Mouse (Mus musculus) hindbrain, embryonic 14.5 days (tissue): ENCODE measurements around the gene Syngr1. TPM values are rescaled to one million over a fixed set of nuclear protein-coding genes. Genes with fewer than 3 reads are reported as not detected.

Source experiments
- ATAC-seq: fragments of 200-750 bp; cut with Nextera tagmentation; 2 replicates; pipeline ENCODE4 v1.8.0; 2017; ENCODE audit warnings: moderate number of reproducible peaks, mild to moderate bottlenecking, moderate TSS enrichment, moderate library complexity; ENCODE audit not compliant: low FRiP score
- DNase-seq: peaks from one replicate; pipeline ENCODE4 v3.0.0-alpha.2; 2015; ENCODE audit warnings: low spot score
- H3K27ac ChIP-seq: fragments of 300-500 bp; sonication (generic); 2 replicates; pipeline ENCODE4 v1.5.1; 2014; ENCODE audit warnings: mild to moderate bottlenecking, moderate library complexity
- H3K27me3 ChIP-seq: fragments of 300-500 bp; sonication (generic); 2 replicates; pipeline ENCODE4 v1.6.1; 2014; ENCODE audit warnings: mild to moderate bottlenecking, low read length, mixed read lengths; ENCODE audit not compliant: control insufficient read depth, insufficient read depth
- H3K36me3 ChIP-seq: fragments of 300-500 bp; sonication (generic); replicated peaks from 2 replicates; pipeline ENCODE4 v1.6.1; 2014; ENCODE audit not compliant: control insufficient read depth, insufficient read depth
- H3K4me1 ChIP-seq: fragments of 300-500 bp; sonication (generic); replicated peaks from 2 replicates; pipeline ENCODE4 v1.6.1; 2014; ENCODE audit warnings: antibody characterized with exemption, low read length, mixed read lengths; ENCODE audit not compliant: control insufficient read depth, insufficient read depth
- H3K4me2 ChIP-seq: fragments of 300-500 bp; sonication (generic); replicated peaks from 2 replicates; pipeline ENCODE4 v1.6.1; 2014; ENCODE audit warnings: mild to moderate bottlenecking, moderate library complexity
- H3K4me3 ChIP-seq: fragments of 300-500 bp; sonication (generic); replicated peaks from 2 replicates; pipeline ENCODE4 v1.5.1; 2014; ENCODE audit warnings: mild to moderate bottlenecking, low read length
- H3K9ac ChIP-seq: fragments of 300-500 bp; sonication (generic); 2 replicates; pipeline ENCODE4 v1.6.1; 2014
- H3K9me3 ChIP-seq: fragments of 300-500 bp; sonication (generic); 2 replicates; pipeline ENCODE4 v1.6.1; 2016; ENCODE audit warnings: low read length; ENCODE audit not compliant: control insufficient read depth
- WGBS: fragments of 180-500 bp; shearing (Covaris S2); extraction: QIAGEN DNeasy Blood & Tissue Kit; methylation state at CpG from one replicate; pipeline ENCODE4 v1.1.7; 2014; 5-methylcytosine and 5-hydroxymethylcytosine counted together
- polyA plus RNA-seq: library from polyadenylated mRNA; unstranded; fragments of >200 nt; fragmentation: Nextera tagmentation; extraction: Ambion mirVana; gene quantifications from 2 replicates; pipeline ENCODE4 v1.2.1, GENCODE M21; 2014

The Syngr1 gene
- polyA plus RNA-seq, 1 experiment from 2014 or later, result 37.0 TPM

GRCm38 (mm10) chr15:80143760-80144159 is 52.6 kb downstream of the Syngr1 start:
- DNase-seq, result no peak
- no peak overlapping the region for H3K4me2 ChIP-seq
- ATAC-seq, result no peak
- H3K9ac ChIP-seq, result no peak overlapping the region
- H3K27me3 ChIP-seq, result no peaks in the 10 kb centered on the region
- H3K4me3 ChIP-seq, result no peak overlapping the region
- H3K27ac ChIP-seq, result no peak overlapping the region
- peaks cover 24% of the 10 kb centered on the region; the same call in 1 of the 2 replicates for H3K36me3 ChIP-seq
- WGBS, result 95% methylated on average over 6 of the region's 6 CpGs
- H3K4me1 ChIP-seq, result no peaks in the 10 kb centered on the region; the same call in 1 of the 2 replicates
- H3K9me3 ChIP-seq, result no peaks in the 10 kb centered on the region

- H3K36me3 ChIP-seq, result peaks cover 35% of the 10 kb centered on the region
- WGBS, result 97% methylated on average over 5 of the region's 5 CpGs
- ATAC-seq, result no peak
These were observed 54.3 kb downstream of the Syngr1 start for GRCm38 (mm10) chr15:80145397-80145796.

GRCm38 (mm10) chr15:80146153-80146552 is 55.0 kb downstream of the Syngr1 start:
- no peak overlapping the region for H3K9ac ChIP-seq
- WGBS, result 71% methylated on average over 6 of the region's 6 CpGs
- no peaks in the 10 kb centered on the region for H3K27me3 ChIP-seq
- no peak for DNase-seq
- H3K36me3 ChIP-seq, result peaks cover 38% of the 10 kb centered on the region
- H3K9me3 ChIP-seq, result no peaks in the 10 kb centered on the region
- H3K4me2 ChIP-seq, result no peak overlapping the region
- H3K4me1 ChIP-seq, result no peaks in the 10 kb centered on the region
- H3K4me3 ChIP-seq, result no peak overlapping the region
- ATAC-seq, result no peak
- no peak overlapping the region for H3K27ac ChIP-seq

More at GRCm38 (mm10) chr15:80145397-80145796, 54.3 kb downstream of the Syngr1 start:
- Histone ChIP-seq H3K27ac (no peak overlapping the region), H3K4me1 (no peaks in the 10 kb centered on the region), H3K27me3 (no peaks in the 10 kb centered on the region), H3K9ac (no peak overlapping the region), H3K4me3 (no peak overlapping the region), H3K4me2 (no peak overlapping the region), H3K9me3 (no peaks in the 10 kb centered on the region)
- no peak for DNase-seq

- Histone ChIP-seq H3K27ac (no peak overlapping the region), H3K36me3 (peaks cover 43% of the 10 kb centered on the region), H3K4me3 (no peak overlapping the region), H3K4me2 (no peak overlapping the region), H3K4me1 (no peaks in the 10 kb centered on the region), H3K9ac (no peak overlapping the region), H3K9me3 (no peaks in the 10 kb centered on the region), H3K27me3 (no peaks in the 10 kb centered on the region)
- WGBS, result 88% methylated on average over 14 of the region's 14 CpGs
- ATAC-seq (no peak), DNase-seq (no peak)
These were observed 56.0 kb downstream of the Syngr1 start for GRCm38 (mm10) chr15:80147090-80147489.

- no peak for ATAC-seq
- 77% methylated on average over 5 of the region's 5 CpGs for WGBS
- H3K4me3 ChIP-seq, result no peak overlapping the region
- H3K27me3 ChIP-seq, result no peaks in the 10 kb centered on the region
- H3K4me1 ChIP-seq, result no peaks in the 10 kb centered on the region
- no peak overlapping the region for H3K9ac ChIP-seq
- no peak overlapping the region for H3K27ac ChIP-seq
- peaks cover 47% of the 10 kb centered on the region for H3K36me3 ChIP-seq
- no peaks in the 10 kb centered on the region for H3K9me3 ChIP-seq
- no peak for DNase-seq
- H3K4me2 ChIP-seq, result no peak overlapping the region
These were observed 56.4 kb downstream of the Syngr1 start for GRCm38 (mm10) chr15:80147511-80147910.

- WGBS, result 83% methylated on average over 8 of the region's 8 CpGs
- ATAC-seq, result no peak
- H3K4me1 ChIP-seq, result no peaks in the 10 kb centered on the region
- H3K9ac ChIP-seq, result no peak overlapping the region
- no peak overlapping the region for H3K27ac ChIP-seq
- no peak for DNase-seq
- H3K4me3 ChIP-seq, result no peak overlapping the region
- no peaks in the 10 kb centered on the region for H3K27me3 ChIP-seq
- peaks cover 55% of the 10 kb centered on the region for H3K36me3 ChIP-seq
- no peaks in the 10 kb centered on the region for H3K9me3 ChIP-seq
- no peak overlapping the region for H3K4me2 ChIP-seq
These were observed 57.4 kb downstream of the Syngr1 start for GRCm38 (mm10) chr15:80148565-80148964.

GRCm38 (mm10) chr15:80149517-80149916 is 58.4 kb downstream of the Syngr1 start:
- no peaks in the 10 kb centered on the region for H3K27me3 ChIP-seq
- no peaks in the 10 kb centered on the region for H3K4me1 ChIP-seq
- no peak overlapping the region for H3K4me3 ChIP-seq
- no peak for DNase-seq
- H3K27ac ChIP-seq, result no peak overlapping the region
- peaks cover 55% of the 10 kb centered on the region for H3K36me3 ChIP-seq
- H3K9ac ChIP-seq, result no peak overlapping the region
- no peak for ATAC-seq
- 95% methylated on average over 7 of the region's 7 CpGs for WGBS
- H3K9me3 ChIP-seq, result no peaks in the 10 kb centered on the region
- H3K4me2 ChIP-seq, result no peak overlapping the region

GRCm38 (mm10) chr15:80152663-80153062 is 61.5 kb downstream of the Syngr1 start:
- ATAC-seq, result no peak
- Histone ChIP-seq H3K4me2 (no peak overlapping the region), H3K9me3 (no peaks in the 10 kb centered on the region), H3K4me3 (no peak overlapping the region), H3K4me1 (no peaks in the 10 kb centered on the region), H3K27me3 (no peaks in the 10 kb centered on the region), H3K27ac (no peak overlapping the region), H3K9ac (no peak overlapping the region), H3K36me3 (peaks cover 83% of the 10 kb centered on the region)
- DNase-seq, result no peak
- 91% methylated on average over 10 of the region's 10 CpGs for WGBS

GRCm38 (mm10) chr15:80153757-80154156 is 62.6 kb downstream of the Syngr1 start:
- 83% methylated on average over 11 of the region's 11 CpGs for WGBS
- no peak overlapping the region for H3K4me2 ChIP-seq
- no peaks in the 10 kb centered on the region for H3K4me1 ChIP-seq
- no peaks in the 10 kb centered on the region for H3K9me3 ChIP-seq
- H3K27ac ChIP-seq, result no peak overlapping the region
- peaks cover 90% of the 10 kb centered on the region for H3K36me3 ChIP-seq
- ATAC-seq (no peak), DNase-seq (no peak)
- H3K9ac ChIP-seq, result no peak overlapping the region
- H3K4me3 ChIP-seq, result no peak overlapping the region
- H3K27me3 ChIP-seq, result no peaks in the 10 kb centered on the region

GRCm38 (mm10) chr15:80155707-80156106 is 64.6 kb downstream of the Syngr1 start:
- H3K9me3 ChIP-seq, result no peaks in the 10 kb centered on the region
- DNase-seq (no peak), ATAC-seq (no peak)
- no peak overlapping the region for H3K4me3 ChIP-seq
- 95% methylated on average over 8 of the region's 8 CpGs for WGBS
- peaks cover 95% of the 10 kb centered on the region for H3K36me3 ChIP-seq
- H3K9ac ChIP-seq, result no peak overlapping the region
- no peak overlapping the region for H3K27ac ChIP-seq
- H3K27me3 ChIP-seq, result no peaks in the 10 kb centered on the region
- no peak overlapping the region for H3K4me2 ChIP-seq
- no peaks in the 10 kb centered on the region for H3K4me1 ChIP-seq
